Mouse (Mus musculus) forebrain, embryonic 10.5 days (tissue): ENCODE measurements around the gene Tm6sf2. TPM values are rescaled to one million over a fixed set of nuclear protein-coding genes. Genes with fewer than 3 reads are reported as not detected.

Experiments used
- DNase-seq: peaks from one replicate; pipeline ENCODE4 v3.0.0-alpha.2; 2017; ENCODE audit warnings: low spot score; ENCODE audit errors: extremely low spot score
- H3K27ac ChIP-seq: fragments of 300-500 bp; sonication (generic); 2 replicates; pipeline ENCODE4 v1.5.1; 2016; ENCODE audit warnings: mild to moderate bottlenecking
- H3K27me3 ChIP-seq: fragments of 300-500 bp; sonication (generic); 2 replicates; pipeline ENCODE4 v1.6.1; 2016; ENCODE audit warnings: mild to moderate bottlenecking; ENCODE audit not compliant: poor library complexity, severe bottlenecking
- H3K36me3 ChIP-seq: fragments of 300-500 bp; sonication (generic); replicated peaks from 2 replicates; pipeline ENCODE4 v1.6.1; 2016; ENCODE audit warnings: mild to moderate bottlenecking, moderate library complexity
- H3K4me1 ChIP-seq: fragments of 300-500 bp; sonication (generic); 2 replicates; pipeline ENCODE4 v1.6.1; 2016
- H3K4me3 ChIP-seq: fragments of 300-500 bp; sonication (generic); 2 replicates; pipeline ENCODE4 v1.5.1; 2016; ENCODE audit warnings: mild to moderate bottlenecking, moderate library complexity
- H3K9me3 ChIP-seq: fragments of 300-500 bp; sonication (generic); 2 replicates; pipeline ENCODE4 v1.6.1; 2016; ENCODE audit warnings: mild to moderate bottlenecking, moderate library complexity
- WGBS: fragments of 180-500 bp; shearing (Covaris S2); methylation state at CpG from one replicate; pipeline ENCODE4 v1.1.7; 2016; 5-methylcytosine and 5-hydroxymethylcytosine counted together
- microRNA-seq: library from miRNA; unstranded; fragments of <30 nt; microRNA quantifications from one replicate; pipeline ENCODE4, GENCODE M21; 2017
- polyA plus RNA-seq: library from polyadenylated mRNA; unstranded; fragments of >200 nt; fragmentation: Nextera tagmentation; extraction: Ambion mirVana; gene quantifications from 2 replicates; pipeline ENCODE4 v1.2.1, GENCODE M21; 2016

The Tm6sf2 gene
- polyA plus RNA-seq, 1 experiment from 2014 or later = 0.35 TPM

DNA sequence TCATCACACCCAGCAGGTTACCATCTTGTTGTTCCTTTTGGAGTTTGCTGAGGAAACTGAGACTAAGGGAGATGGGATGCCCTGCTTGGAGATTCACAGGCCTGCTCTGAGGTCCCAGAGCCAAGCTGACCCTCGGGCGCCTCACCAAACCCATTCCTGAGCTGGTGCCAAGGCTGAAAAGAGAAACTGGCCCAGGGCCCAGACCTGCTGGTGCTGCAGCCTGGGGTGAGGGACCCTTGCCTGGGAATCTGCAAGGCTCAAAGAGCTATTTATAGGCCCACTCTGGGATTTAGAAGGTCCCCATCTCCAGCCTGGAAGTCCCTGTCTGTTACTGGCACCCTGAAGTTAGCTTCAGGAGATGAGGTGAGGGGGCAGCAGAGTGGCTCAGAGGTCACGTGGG, 55.7 kb downstream of the Tm6sf2 start:
- Histone ChIP-seq H3K9me3 (no peaks in the 10 kb centered on the region), H3K27me3 (no peaks in the 10 kb centered on the region), H3K27ac (no peak overlapping the region), H3K36me3 (peaks cover 13% of the 10 kb centered on the region), H3K4me1 (peaks cover 27% of the 10 kb centered on the region), H3K4me3 (no peak overlapping the region)
- 81% methylated on average over 3 of the region's 3 CpGs for WGBS
- no peak for DNase-seq

DNA sequence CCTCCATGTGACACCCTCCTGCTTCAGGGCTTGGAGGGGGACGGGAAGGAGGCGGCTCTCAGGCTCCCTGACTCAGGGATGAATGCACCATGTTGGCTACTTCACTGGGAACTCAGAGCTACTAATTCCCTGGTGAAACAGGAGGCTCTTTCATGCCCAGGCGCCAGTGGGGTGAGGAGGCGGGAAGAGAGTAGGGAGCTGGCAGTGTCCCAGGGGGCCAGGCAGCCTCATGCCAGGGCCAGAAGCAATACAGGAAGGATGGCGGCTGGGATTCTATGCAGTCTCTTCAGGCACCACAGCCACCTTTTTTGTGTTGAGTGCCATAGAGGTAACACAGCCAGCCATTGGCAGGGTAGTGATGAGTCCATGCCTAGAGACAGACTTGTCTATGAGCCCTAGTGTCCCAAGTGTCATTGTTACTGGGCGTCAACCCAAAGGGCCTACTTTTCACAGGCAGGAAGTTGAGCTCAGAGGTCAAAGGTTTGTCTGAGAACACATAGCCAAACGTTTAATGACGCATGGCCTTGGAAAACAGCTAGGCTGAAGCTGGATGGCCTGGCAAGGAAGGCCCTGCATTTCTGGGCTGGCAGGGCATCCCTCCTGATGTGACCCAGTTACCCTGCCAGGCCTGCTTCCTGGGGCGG, 56.7 kb downstream of the Tm6sf2 start:
- Histone ChIP-seq H3K36me3 (peaks cover 23% of the 10 kb centered on the region), H3K4me3 (no peak overlapping the region), H3K4me1 (peaks cover 27% of the 10 kb centered on the region), H3K27ac (no peak overlapping the region), H3K27me3 (no peaks in the 10 kb centered on the region), H3K9me3 (no peaks in the 10 kb centered on the region)
- WGBS = 73% methylated on average over 9 of the region's 9 CpGs
- no peak for DNase-seq

Small RNA genes lying within 50 kb of the gene (microRNA-seq; reads per million reads assigned to microRNA genes)
- not detected for gene Mir7066

Other genes starting within 250 kb of the Tm6sf2 start
- gene Pbx4, start 240.4 kb upstream of the Tm6sf2 start, polyA plus RNA-seq = 41.6 and 45.7 TPM in 2 replicates
- gene Cilp2, start 185.2 kb upstream of the Tm6sf2 start, polyA plus RNA-seq = 0.36 and 0.53 TPM in 2 replicates
- gene Tssk6, start 170.7 kb upstream of the Tm6sf2 start, polyA plus RNA-seq = 5.1 and 5.3 TPM in 2 replicates
- gene Ndufa13, start 170.4 kb upstream of the Tm6sf2 start, polyA plus RNA-seq = 165 and 170 TPM in 2 replicates
- 3.8 and 5.1 TPM in 2 replicates for gene Yjefn3, start 170.2 kb upstream of the Tm6sf2 start, polyA plus RNA-seq
- gene Gatad2a, start 76.5 kb upstream of the Tm6sf2 start, polyA plus RNA-seq = 51.7 and 57.1 TPM in 2 replicates
- gene Mau2, start 30.2 kb upstream of the Tm6sf2 start, polyA plus RNA-seq = 54.5 and 58.6 TPM in 2 replicates
- 53.4 and 55.3 TPM in 2 replicates for gene Sugp1, start 30.1 kb upstream of the Tm6sf2 start, polyA plus RNA-seq
- gene Hapln4, start 10.5 kb downstream of the Tm6sf2 start, polyA plus RNA-seq = 0.05 and 0.12 TPM in 2 replicates
- gene Ncan, start 47.9 kb downstream of the Tm6sf2 start, polyA plus RNA-seq = 10.5 and 13.5 TPM in 2 replicates
- 35.7 and 37.9 TPM in 2 replicates for gene Nr2c2ap, start 58.4 kb downstream of the Tm6sf2 start, polyA plus RNA-seq
- gene Rfxank, start 66.2 kb downstream of the Tm6sf2 start, polyA plus RNA-seq = 17.1 and 19.2 TPM in 2 replicates
- gene Borcs8, start 66.6 kb downstream of the Tm6sf2 start, polyA plus RNA-seq = 38.5 and 41.6 TPM in 2 replicates
- 0.71 and 0.74 TPM in 2 replicates for gene Mef2b, start 66.8 kb downstream of the Tm6sf2 start, polyA plus RNA-seq
- gene Tmem161a, start 99.4 kb downstream of the Tm6sf2 start, polyA plus RNA-seq = 68.8 and 70.2 TPM in 2 replicates
- gene Slc25a42, start 139.4 kb downstream of the Tm6sf2 start, polyA plus RNA-seq = 2.2 and 2.6 TPM in 2 replicates
- 55.7 and 56.7 TPM in 2 replicates for gene Sugp2, start 161.3 kb downstream of the Tm6sf2 start, polyA plus RNA-seq
- 29.4 and 32.7 TPM in 2 replicates for gene Armc6, start 161.5 kb downstream of the Tm6sf2 start, polyA plus RNA-seq
- 115 and 120 TPM in 2 replicates for gene Homer3, start 209.9 kb downstream of the Tm6sf2 start, polyA plus RNA-seq
- 54.9 and 57.2 TPM in 2 replicates for gene Ddx49, start 229.6 kb downstream of the Tm6sf2 start, polyA plus RNA-seq
- 286 and 300 TPM in 2 replicates for gene Cope, start 229.6 kb downstream of the Tm6sf2 start, polyA plus RNA-seq
- gene Cers1, start 242.9 kb downstream of the Tm6sf2 start, polyA plus RNA-seq = 4.1 and 4.5 TPM in 2 replicates